Mouse (Mus musculus) stomach, postnatal 0 days (tissue): Measurements from ENCODE around the gene Zfp292.

ENCODE experiments used
- CTCF ChIP-seq: IDR thresholded peaks from 2 replicates; pipeline ENCODE4 v1.5.1; 2016; ENCODE audit warnings: antibody characterized with exemption, low read depth, mild to moderate bottlenecking, moderate library complexity
- EP300 ChIP-seq: optimal IDR thresholded peaks from 2 replicates; pipeline ENCODE3; 2016; ENCODE audit warnings: antibody characterized with exemption

DNA sequence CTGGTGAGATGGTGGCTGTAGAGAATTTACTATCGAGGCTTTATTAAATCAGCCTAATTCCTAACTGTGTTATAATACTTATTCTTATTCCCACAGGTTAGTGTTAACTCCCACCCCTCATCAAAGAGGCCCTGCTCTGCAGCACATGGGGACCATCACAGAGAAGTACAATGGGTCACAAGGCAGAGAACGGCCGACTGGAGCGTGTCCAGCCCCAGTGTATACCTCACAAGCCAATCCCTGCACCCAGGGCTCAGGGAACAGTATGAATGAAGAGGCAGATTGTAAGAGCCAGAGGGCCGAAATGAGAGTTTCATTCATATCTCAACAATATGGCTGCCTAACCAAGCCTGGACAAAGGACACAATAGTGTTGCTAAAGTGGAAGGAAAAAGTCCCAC, 86.5 kb downstream of the Zfp292 start:
- TF ChIP-seq CTCF, result no peak
- no peak for TF ChIP-seq EP300
